8 mouse cellular contexts compared by ENCODE assay signal in genomic region chr8:84415378-84415898, GRCm38 (mm10). TPM values are rescaled to one million over a fixed set of nuclear protein-coding genes. Genes with fewer than 3 reads are reported as not detected.
DNase-seq lines count a peak whose midpoint lies in the region; ATAC-seq and TF ChIP-seq lines count a peak whose summit lies in the region.

No protein-coding gene starts in this region.

- intact Hi-C loops in left cerebral cortex, adult 2 months (cut with DNase I), result loop anchor here (5.0 kb wide), 1 partner anchor 92 kb away; no protein-coding TSS in a partner anchor

- peaks cover 30% of the 10 kb centered on the region; the same call in 1 of the 2 replicates for H3K79me2 ChIP-seq in macrophage (ENCODE audit: inconsistent target)

- ATAC-seq in forebrain, embryonic 13.5 days, result peak; percentile 73
- no peak for ATAC-seq in intestine, postnatal 0 days

- peak overlapping the region; percentile 87 for H3K4me2 ChIP-seq in forebrain, embryonic 13.5 days
- H3K4me2 ChIP-seq in intestine, postnatal 0 days (replicated peaks; ENCODE audit: low read depth), result peak overlapping the region; percentile 91

- H3K36me3 ChIP-seq in forebrain, embryonic 13.5 days (ENCODE audit: poor library complexity, severe bottlenecking), result no peaks in the 10 kb centered on the region
- H3K36me3 ChIP-seq in intestine, postnatal 0 days (ENCODE audit: control insufficient read depth, insufficient read depth), result no peaks in the 10 kb centered on the region
- no peaks in the 10 kb centered on the region for H3K36me3 ChIP-seq in macrophage (ENCODE audit: inconsistent target)

- peak overlapping the region; percentile 95 for H3K27ac ChIP-seq in left cerebral cortex, adult 2 months
- H3K27ac ChIP-seq in brown adipose tissue, adult 24 weeks (replicated peaks; ENCODE audit: low read depth, low read length), result no peak overlapping the region
- peak overlapping the region; percentile 82 for H3K27ac ChIP-seq in forebrain, embryonic 13.5 days
- H3K27ac ChIP-seq in intestine, postnatal 0 days (ENCODE audit: low read depth, low read length), result no peak overlapping the region
- H3K27ac ChIP-seq in macrophage, result no peak overlapping the region

- TF ChIP-seq CTCF in left cerebral cortex, adult 2 months (IDR thresholded peaks at IDR 0.05), result no peak
- TF ChIP-seq CTCF in intestine, postnatal 0 days (IDR thresholded peaks at IDR 0.05; ENCODE audit: low read depth), result no peak

- DNase-seq in left cerebral cortex, adult 2 months (ENCODE audit: extremely low spot score in 1 of 2, low spot score in 2 of 2), result peak; percentile 39 to 42
- no peak for DNase-seq in left cerebral cortex, adult 11 months (ENCODE audit: low spot score)
- no peak for DNase-seq in urinary bladder, postnatal 4 days (ENCODE audit: low spot score in 2 of 2)
- no peak for DNase-seq in MN1 (ENCODE audit: low spot score)

- 0% methylated on average over 38 of the region's 64 CpGs for WGBS in forebrain, embryonic 13.5 days
- 2% methylated on average over 44 of the region's 64 CpGs for WGBS in intestine, postnatal 0 days
- WGBS in macrophage (ENCODE audit: missing documents), result 2% methylated on average over 59 of the region's 64 CpGs

- H3K4me3 ChIP-seq in left cerebral cortex, adult 2 months, result peak overlapping the region; percentile 76
- peak overlapping the region; percentile 55 for H3K4me3 ChIP-seq in brown adipose tissue, adult 24 weeks (ENCODE audit: insufficient read depth, low read depth, low read length)
- peak overlapping the region; percentile 54 for H3K4me3 ChIP-seq in forebrain, embryonic 13.5 days
- peak overlapping the region; percentile 47 for H3K4me3 ChIP-seq in intestine, postnatal 0 days (ENCODE audit: low read depth, low read length)
- peak overlapping the region; percentile 47 for H3K4me3 ChIP-seq in macrophage (ENCODE audit: inconsistent target)

- no peaks in the 10 kb centered on the region for H3K4me1 ChIP-seq in brown adipose tissue, adult 24 weeks (ENCODE audit: control insufficient read depth, insufficient read depth, insufficient read length, low read length)
- peaks cover 25% of the 10 kb centered on the region for H3K4me1 ChIP-seq in forebrain, embryonic 13.5 days
- H3K4me1 ChIP-seq in intestine, postnatal 0 days (replicated peaks; ENCODE audit: control insufficient read depth, insufficient read depth, low read length), result 0 out of 2 replicates have a peak, but pooled peaks cover 4% of the 10 kb centered on the region

- peak overlapping the region; percentile 81 for H3K9ac ChIP-seq in forebrain, embryonic 13.5 days
- H3K9ac ChIP-seq in intestine, postnatal 0 days (ENCODE audit: low read depth, low read length), result no peak overlapping the region

- peaks cover 4% of the 10 kb centered on the region; the same call in 1 of the 2 replicates for H3K9me3 ChIP-seq in forebrain, embryonic 13.5 days (replicated peaks)
- no peaks in the 10 kb centered on the region for H3K9me3 ChIP-seq in intestine, postnatal 0 days (ENCODE audit: control insufficient read depth)

- H3K27me3 ChIP-seq in forebrain, embryonic 13.5 days, result peaks cover 9% of the 10 kb centered on the region; the same call in 1 of the 2 replicates
- H3K27me3 ChIP-seq in intestine, postnatal 0 days (replicated peaks; ENCODE audit: control insufficient read depth, insufficient read depth, low read length), result peaks cover 34% of the 10 kb centered on the region

RNA-seq across cellular contexts. Expression of gene Cacna1a, which starts 27.2 kb away (rescaled TPM):
- total RNA-seq in left cerebral cortex, adult 2 months (2021), result 100 to 1,000 TPM; 243 to 258 TPM
- polyA plus RNA-seq in brown adipose tissue, adult 24 weeks (2012; ENCODE audit: insufficient read depth, insufficient read length, missing spikeins), result 30.0 and 30.8 TPM in 2 replicates
- polyA plus RNA-seq in forebrain, embryonic 13.5 days (2015; fragmentation: Nextera tagmentation; extraction: Ambion mirVana), result 9.7 and 9.8 TPM in 2 replicates
- 2.4 and 2.8 TPM in 2 replicates for polyA plus RNA-seq in intestine, postnatal 0 days (2015; fragmentation: Nextera tagmentation; extraction: Ambion mirVana)
- total RNA-seq in macrophage (2018; cell fraction: chromatin; rRNA removed), result 100 to 1,000 TPM; 172 to 853 (median 357) TPM
- total RNA-seq in macrophage (2018; cell fraction: cytosol; rRNA removed), result 10 to 100 TPM in 18 of 26 experiments, 1 to 10 TPM in 8; 5.6 to 30.3 (median 17.9) TPM
- 100 to 1,000 TPM in 14 of 26 experiments, 10 to 100 TPM in 12; 26.5 to 312 (median 110) TPM for total RNA-seq in macrophage (2018; cell fraction: nucleus; rRNA removed)
- 15.7 to 19.4 TPM (median 18.6 TPM) in 3 replicates for polyA plus RNA-seq in macrophage (2018)

Comparison
In these comparisons a context has a peak if more than half of its experiments do, and no peak if none do; other contexts are left out.
1. DNase-seq: peak in left cerebral cortex, adult 2 months (2 of 2); none in left cerebral cortex, adult 11 months (single experiment), urinary bladder, postnatal 4 days (0 of 2) and MN1 (single experiment).
2. H3K27ac ChIP-seq: peak in left cerebral cortex, adult 2 months (single experiment) and forebrain, embryonic 13.5 days (single experiment); none in brown adipose tissue, adult 24 weeks (single experiment), intestine, postnatal 0 days (single experiment) and macrophage (single experiment).
3. Peak in every context shown above with its lines, with median percentiles within 50 percentile points of each other: H3K4me3 ChIP-seq.